Mouse (Mus musculus) forebrain, embryonic 10.5 days (tissue): ENCODE results near the gene Dtnbp1. TPM values are rescaled to one million over a fixed set of nuclear protein-coding genes. Genes with fewer than 3 reads are reported as not detected.

Source experiments
- DNase-seq: peaks from one replicate; pipeline ENCODE4 v3.0.0-alpha.2; 2017; ENCODE audit warnings: low spot score; ENCODE audit errors: extremely low spot score
- H3K27ac ChIP-seq: fragments of 300-500 bp; sonication (generic); 2 replicates; pipeline ENCODE4 v1.5.1; 2016; ENCODE audit warnings: mild to moderate bottlenecking
- H3K27me3 ChIP-seq: fragments of 300-500 bp; sonication (generic); 2 replicates; pipeline ENCODE4 v1.6.1; 2016; ENCODE audit warnings: mild to moderate bottlenecking; ENCODE audit not compliant: poor library complexity, severe bottlenecking
- H3K36me3 ChIP-seq: fragments of 300-500 bp; sonication (generic); replicated peaks from 2 replicates; pipeline ENCODE4 v1.6.1; 2016; ENCODE audit warnings: mild to moderate bottlenecking, moderate library complexity
- H3K4me1 ChIP-seq: fragments of 300-500 bp; sonication (generic); 2 replicates; pipeline ENCODE4 v1.6.1; 2016
- H3K4me3 ChIP-seq: fragments of 300-500 bp; sonication (generic); 2 replicates; pipeline ENCODE4 v1.5.1; 2016; ENCODE audit warnings: mild to moderate bottlenecking, moderate library complexity
- H3K9me3 ChIP-seq: fragments of 300-500 bp; sonication (generic); 2 replicates; pipeline ENCODE4 v1.6.1; 2016; ENCODE audit warnings: mild to moderate bottlenecking, moderate library complexity
- WGBS: fragments of 180-500 bp; shearing (Covaris S2); methylation state at CpG from one replicate; pipeline ENCODE4 v1.1.7; 2016; 5-methylcytosine and 5-hydroxymethylcytosine counted together
- polyA plus RNA-seq: library from polyadenylated mRNA; unstranded; fragments of >200 nt; fragmentation: Nextera tagmentation; extraction: Ambion mirVana; gene quantifications from 2 replicates; pipeline ENCODE4 v1.2.1, GENCODE M21; 2016

Dtnbp1 gene
- 81.8 and 89.4 TPM in 2 replicates for polyA plus RNA-seq

DNA sequence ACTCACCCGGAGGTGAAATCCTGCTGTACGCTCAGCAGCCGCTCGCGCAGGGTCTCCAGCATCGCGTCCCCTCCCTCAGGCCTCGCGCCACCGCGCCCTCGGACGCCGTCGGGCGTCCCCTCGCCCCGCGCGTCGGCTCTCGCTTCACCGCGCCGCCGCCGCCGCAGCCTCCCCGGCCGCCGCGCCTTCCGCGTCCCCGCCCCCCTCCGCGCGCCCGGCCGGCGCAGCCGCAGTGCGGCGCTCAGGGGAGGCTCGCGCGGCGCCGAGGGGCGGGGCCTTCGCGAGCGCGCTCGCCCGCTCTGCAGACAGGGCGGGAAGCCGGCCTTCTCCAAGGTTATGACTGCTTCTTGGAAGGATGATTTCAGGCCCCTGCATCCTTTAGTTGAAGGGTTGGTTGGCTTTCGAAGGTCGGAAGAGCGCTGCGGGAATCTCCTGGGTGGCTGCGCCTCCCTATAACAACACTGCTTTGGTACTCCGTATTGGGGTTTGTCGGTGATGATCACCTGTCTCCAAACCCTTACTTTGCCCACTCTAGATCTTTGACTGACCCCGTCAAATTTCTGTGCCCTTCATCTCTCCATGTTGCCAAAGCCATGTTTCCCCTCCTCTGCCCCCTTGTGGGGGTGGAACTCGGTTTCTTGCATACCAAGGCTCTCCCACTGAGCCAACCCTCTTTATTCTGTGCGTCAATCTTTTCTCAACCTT lies at the start of gene Dtnbp1:
TSS of gene Dtnbp1 (minus strand) at position 237 of the 705 bp plus-strand sequence.
- DNase-seq = peak; percentile 60
- under 1% methylated on average over 67 of the region's 68 CpGs for WGBS
- H3K27me3 ChIP-seq = no peaks in the 10 kb centered on the region
- H3K9me3 ChIP-seq = no peaks in the 10 kb centered on the region
- peaks cover 8% of the 10 kb centered on the region for H3K36me3 ChIP-seq
- H3K27ac ChIP-seq = peak within 1 kb of the TSS; percentile 94
- peak within 1 kb of the TSS; percentile 70 for H3K4me3 ChIP-seq
- H3K4me1 ChIP-seq = peaks cover 30% of the 10 kb centered on the region

DNA sequence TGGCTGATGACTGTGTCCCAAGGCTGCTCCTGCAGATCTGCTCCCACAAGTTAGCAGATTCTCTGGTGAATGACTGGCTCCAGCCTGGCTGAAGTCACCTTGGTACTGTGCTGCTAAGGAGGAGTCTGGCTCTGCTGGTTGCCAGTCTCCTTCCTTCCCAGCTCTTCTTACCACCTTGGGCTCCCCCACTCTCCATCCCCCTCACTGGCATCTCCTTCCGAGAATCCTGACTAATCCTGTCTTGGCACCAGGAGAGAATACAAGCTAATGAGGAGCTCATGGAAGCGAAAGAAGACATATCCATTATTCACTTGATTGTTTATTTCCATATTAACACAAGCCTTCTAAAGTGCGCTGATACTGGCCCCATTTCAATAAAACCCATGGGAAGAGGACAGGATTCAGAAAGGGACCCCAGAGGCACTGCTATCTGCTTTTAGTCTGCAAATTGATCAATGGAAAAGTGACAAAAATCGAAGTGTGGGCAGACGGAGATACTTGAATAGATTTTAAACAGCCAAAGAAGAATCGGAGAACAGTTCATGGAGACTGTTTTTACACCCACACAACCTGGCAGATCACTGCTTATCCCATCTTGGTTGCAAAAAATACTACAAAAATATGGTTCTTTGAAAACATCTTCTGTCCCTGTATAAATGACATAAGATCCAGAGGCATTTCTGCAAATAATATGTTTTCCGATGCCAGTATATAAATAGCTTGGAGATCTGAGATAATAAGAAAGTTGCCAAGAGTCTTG lies 47.5 kb upstream of the Dtnbp1 start:
- Histone ChIP-seq H3K9me3 (no peaks in the 10 kb centered on the region), H3K4me1 (no peaks in the 10 kb centered on the region)
- 86% methylated on average over 7 of the region's 7 CpGs for WGBS

GRCm38 (mm10) chr13:45043466-45043865 lies 41.5 kb upstream of the Dtnbp1 start:
- Histone ChIP-seq H3K36me3 (no peaks in the 10 kb centered on the region), H3K27ac (no peak overlapping the region), H3K27me3 (no peaks in the 10 kb centered on the region), H3K9me3 (no peaks in the 10 kb centered on the region), H3K4me3 (no peak overlapping the region), H3K4me1 (no peaks in the 10 kb centered on the region)
- DNase-seq = no peak
- WGBS = 76% methylated on average over 3 of the region's 3 CpGs

More for the DNA sequence above, 47.5 kb upstream of the Dtnbp1 start:
- Histone ChIP-seq H3K36me3 (no peaks in the 10 kb centered on the region), H3K27ac (no peak overlapping the region), H3K27me3 (no peaks in the 10 kb centered on the region), H3K4me3 (no peak overlapping the region)
- DNase-seq = no peak

DNA sequence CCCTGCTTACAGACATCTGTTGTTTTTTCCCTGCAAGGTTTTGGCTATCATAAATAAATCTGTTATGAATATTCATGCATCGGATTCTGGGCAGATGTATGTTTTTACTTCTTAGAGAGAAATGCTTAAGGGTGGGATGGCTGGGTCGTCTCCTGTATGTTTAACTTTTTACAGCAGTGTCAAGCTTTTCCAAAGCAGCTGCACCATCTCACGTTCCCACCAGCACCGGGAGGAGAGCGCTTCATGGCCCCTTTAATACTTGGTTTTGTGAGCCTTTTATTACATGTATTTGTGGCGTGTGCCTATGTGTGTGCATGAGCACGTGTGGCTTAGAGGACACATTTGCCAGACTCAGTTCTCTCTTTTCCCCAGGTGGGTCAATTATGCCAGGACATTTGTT lies 38.8 kb upstream of the Dtnbp1 start:
- no peak overlapping the region for H3K4me3 ChIP-seq
- no peaks in the 10 kb centered on the region for H3K27me3 ChIP-seq
- no peak overlapping the region for H3K27ac ChIP-seq
- no peaks in the 10 kb centered on the region for H3K36me3 ChIP-seq
- WGBS = 89% methylated on average over 7 of the region's 7 CpGs
- no peaks in the 10 kb centered on the region for H3K4me1 ChIP-seq
- DNase-seq = no peak
- no peaks in the 10 kb centered on the region for H3K9me3 ChIP-seq

DNA sequence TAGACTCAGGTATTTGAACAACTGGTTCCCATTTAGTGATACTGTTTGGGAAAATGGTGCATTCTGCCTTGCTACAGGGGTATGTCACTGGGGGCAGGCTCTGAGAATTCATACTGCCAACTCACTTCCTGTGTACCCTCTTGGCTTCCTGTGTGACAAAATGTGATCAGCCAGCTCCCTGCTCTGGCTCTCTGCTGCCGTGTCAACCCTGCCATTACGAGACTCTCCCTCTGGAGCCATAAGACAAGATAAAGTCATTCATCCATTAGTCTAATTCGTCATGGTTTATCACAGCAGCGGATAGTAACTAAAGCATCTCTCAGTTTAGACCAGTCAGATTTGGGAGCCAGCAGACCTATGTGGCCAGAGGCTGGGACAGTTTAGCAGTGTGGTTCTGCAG lies 38.2 kb upstream of the Dtnbp1 start:
- WGBS = 78% methylated on average over 4 of the region's 4 CpGs
- no peak overlapping the region for H3K4me3 ChIP-seq
- DNase-seq = no peak
- H3K27ac ChIP-seq = no peak overlapping the region
- H3K27me3 ChIP-seq = no peaks in the 10 kb centered on the region
- no peaks in the 10 kb centered on the region for H3K4me1 ChIP-seq
- H3K36me3 ChIP-seq = no peaks in the 10 kb centered on the region
- H3K9me3 ChIP-seq = no peaks in the 10 kb centered on the region

GRCm38 (mm10) chr13:45036417-45036816 lies 34.5 kb upstream of the Dtnbp1 start:
- no peak for DNase-seq
- H3K4me3 ChIP-seq = no peak overlapping the region
- WGBS = 81% methylated on average over 4 of the region's 4 CpGs
- H3K9me3 ChIP-seq = no peaks in the 10 kb centered on the region
- H3K4me1 ChIP-seq = no peaks in the 10 kb centered on the region
- no peaks in the 10 kb centered on the region for H3K36me3 ChIP-seq
- H3K27ac ChIP-seq = no peak overlapping the region
- no peaks in the 10 kb centered on the region for H3K27me3 ChIP-seq

DNA sequence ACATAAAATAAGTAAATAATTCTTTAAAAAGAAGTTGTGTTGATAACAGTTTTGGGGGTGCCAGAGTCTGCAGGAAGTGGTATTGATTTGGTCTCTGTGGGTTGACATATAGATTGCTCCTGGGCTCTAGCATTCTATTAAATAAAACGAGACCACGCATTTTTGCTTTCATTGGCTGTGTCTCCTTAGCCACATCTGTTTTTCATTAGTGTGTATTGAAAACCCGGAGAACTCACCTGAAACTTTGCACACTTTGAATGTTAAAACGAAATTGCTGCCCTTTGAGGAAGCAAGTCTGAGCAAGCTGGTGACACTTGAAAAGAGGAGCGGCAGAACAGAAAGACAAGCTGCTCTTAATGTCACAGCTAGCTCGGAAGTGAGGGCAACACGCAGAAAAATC lies 32.8 kb upstream of the Dtnbp1 start:
- no peak overlapping the region for H3K4me3 ChIP-seq
- no peaks in the 10 kb centered on the region for H3K27me3 ChIP-seq
- H3K36me3 ChIP-seq = no peaks in the 10 kb centered on the region
- DNase-seq = no peak
- no peaks in the 10 kb centered on the region for H3K9me3 ChIP-seq
- WGBS = 75% methylated on average over 7 of the region's 7 CpGs
- no peaks in the 10 kb centered on the region for H3K4me1 ChIP-seq
- H3K27ac ChIP-seq = no peak overlapping the region

DNA sequence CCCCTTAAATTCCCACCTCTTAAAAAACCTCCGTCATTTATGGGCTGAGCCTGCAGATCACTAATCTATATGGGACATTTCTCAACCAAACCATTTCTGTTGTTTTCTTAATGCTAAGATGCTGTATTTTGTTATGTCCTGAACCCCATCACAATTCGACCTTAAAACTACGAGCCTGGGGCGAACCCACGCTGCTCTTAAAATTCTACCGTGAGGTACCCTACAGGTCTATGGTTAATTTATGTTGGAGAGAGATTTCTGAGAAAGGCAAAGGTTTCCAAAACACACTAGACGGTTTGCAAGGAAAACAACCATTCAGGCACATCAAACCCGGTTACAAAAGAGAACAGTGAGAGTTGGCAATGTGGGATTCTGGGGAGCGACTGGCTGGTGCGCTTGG lies 31.4 kb upstream of the Dtnbp1 start:
- no peak overlapping the region for H3K27ac ChIP-seq
- no peak for DNase-seq
- no peaks in the 10 kb centered on the region for H3K36me3 ChIP-seq
- no peaks in the 10 kb centered on the region for H3K9me3 ChIP-seq
- no peak overlapping the region for H3K4me3 ChIP-seq
- 94% methylated on average over 10 of the region's 10 CpGs for WGBS
- no peaks in the 10 kb centered on the region for H3K4me1 ChIP-seq
- H3K27me3 ChIP-seq = no peaks in the 10 kb centered on the region

DNA sequence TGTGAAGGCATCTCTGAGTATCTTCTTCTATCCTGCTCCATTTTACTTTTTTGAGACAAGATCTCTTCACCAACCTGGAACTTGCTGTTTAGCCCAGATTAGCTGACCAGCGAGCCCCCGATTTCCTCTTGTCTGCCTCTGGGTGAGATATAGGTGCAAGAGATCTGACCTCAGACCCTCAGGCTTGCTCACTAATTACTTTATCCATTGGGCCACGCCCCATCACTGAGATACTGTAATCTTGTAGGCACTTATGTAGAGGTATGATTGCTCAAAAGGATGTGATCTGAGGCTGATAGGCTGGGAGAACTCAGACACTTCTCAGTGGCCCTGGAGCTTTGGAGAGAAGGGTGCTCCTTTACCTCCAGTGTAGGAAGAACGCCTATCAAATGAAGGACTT lies 30.5 kb upstream of the Dtnbp1 start:
- no peaks in the 10 kb centered on the region for H3K9me3 ChIP-seq
- no peak overlapping the region for H3K27ac ChIP-seq
- no peaks in the 10 kb centered on the region for H3K36me3 ChIP-seq
- 87% methylated on average over 4 of the region's 4 CpGs for WGBS
- H3K27me3 ChIP-seq = no peaks in the 10 kb centered on the region
- H3K4me3 ChIP-seq = no peak overlapping the region
- no peaks in the 10 kb centered on the region for H3K4me1 ChIP-seq
- no peak for DNase-seq

- Histone ChIP-seq H3K27me3 (no peaks in the 10 kb centered on the region), H3K27ac (no peak overlapping the region), H3K9me3 (no peaks in the 10 kb centered on the region), H3K4me3 (no peak overlapping the region), H3K36me3 (no peaks in the 10 kb centered on the region), H3K4me1 (no peaks in the 10 kb centered on the region)
- whole genome bisulfite sequencing = 82% methylated on average over 7 of the region's 7 CpGs
- no peak for DNase-seq
Measured at GRCm38 (mm10) chr13:45031748-45032147, 29.8 kb upstream of the Dtnbp1 start.

GRCm38 (mm10) chr13:45031314-45031713 lies 29.4 kb upstream of the Dtnbp1 start:
- no peak overlapping the region for H3K27ac ChIP-seq
- no peaks in the 10 kb centered on the region for H3K36me3 ChIP-seq
- no peak for DNase-seq
- H3K4me1 ChIP-seq = no peaks in the 10 kb centered on the region
- no peak overlapping the region for H3K4me3 ChIP-seq
- no peaks in the 10 kb centered on the region for H3K9me3 ChIP-seq
- H3K27me3 ChIP-seq = no peaks in the 10 kb centered on the region
- 78% methylated on average over 10 of the region's 10 CpGs for WGBS

- WGBS = 17% methylated on average over 12 of the region's 12 CpGs
- no peaks in the 10 kb centered on the region for H3K4me1 ChIP-seq
- no peaks in the 10 kb centered on the region for H3K27me3 ChIP-seq
- H3K4me3 ChIP-seq = no peak overlapping the region
- no peaks in the 10 kb centered on the region for H3K9me3 ChIP-seq
- H3K36me3 ChIP-seq = no peaks in the 10 kb centered on the region
- DNase-seq = peak; percentile 85
- H3K27ac ChIP-seq = no peak overlapping the region
Measured at GRCm38 (mm10) chr13:45030830-45031229, 28.9 kb upstream of the Dtnbp1 start.

DNA sequence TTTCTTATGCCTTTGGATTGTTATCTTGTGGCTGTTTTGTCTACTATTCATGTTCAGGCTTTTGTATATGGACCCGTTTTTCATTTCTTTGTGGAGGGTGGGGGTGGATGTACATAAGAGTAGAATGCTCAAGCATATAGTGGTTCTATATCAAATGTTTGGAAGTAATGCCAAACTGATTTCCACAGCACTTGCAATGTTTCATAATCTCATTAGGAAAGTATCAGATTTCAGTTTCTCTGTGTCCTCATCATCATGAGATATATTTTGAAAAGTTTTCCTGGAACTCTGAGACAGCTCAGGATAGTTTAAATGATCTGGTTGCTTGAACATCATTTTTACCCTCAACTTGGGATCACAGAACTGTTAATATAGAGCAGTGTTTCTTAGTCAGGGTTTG lies 27.8 kb upstream of the Dtnbp1 start:
- Histone ChIP-seq H3K4me1 (no peaks in the 10 kb centered on the region), H3K27ac (no peak overlapping the region), H3K36me3 (no peaks in the 10 kb centered on the region), H3K9me3 (no peaks in the 10 kb centered on the region), H3K4me3 (no peak overlapping the region), H3K27me3 (no peaks in the 10 kb centered on the region)
- DNase-seq = no peak
- WGBS = 79% methylated on average over 1 of the region's 1 CpGs
